Mouse (Mus musculus) heart, adult 2 months (tissue): ENCODE data around the gene Pten. TPM values are rescaled to one million over a fixed set of nuclear protein-coding genes. Genes with fewer than 3 reads are reported as not detected.
"Not testable (repeated sequence)": the region's sequence is repeated elsewhere in the genome, so short reads cannot be mapped to it uniquely, and the experiment has no call there.

Experiments
- DNase-seq, 2 experiments: peaks; one replicate each; pipeline ENCODE4 v3.0.0; 2021
- H3K27ac ChIP-seq: fragments of 200-600 bp; 2 replicates; pipeline ENCODE4 v1.8.1; 2022
- H3K27me3 ChIP-seq: fragments of 200-500 bp; 2 replicates; pipeline ENCODE4 v1.6.1; 2012; ENCODE audit warnings: mild to moderate bottlenecking, low read length, inconsistent platforms, mixed read lengths; ENCODE audit not compliant: control insufficient read depth, insufficient read depth
- H3K36me3 ChIP-seq: fragments of 200-500 bp; 2 replicates; pipeline ENCODE4 v1.6.1; 2012; ENCODE audit warnings: low read length, inconsistent platforms; ENCODE audit not compliant: control insufficient read depth, insufficient read depth
- H3K4me1 ChIP-seq: fragments of 200-500 bp; 2 replicates; pipeline ENCODE4 v1.6.1; 2011; ENCODE audit warnings: low read length; ENCODE audit not compliant: control insufficient read depth, insufficient read depth
- H3K4me3 ChIP-seq: fragments of 200-600 bp; 2 replicates; pipeline ENCODE4 v1.8.1; 2022
- H3K79me2 ChIP-seq: fragments of 200-500 bp; replicated peaks from 2 replicates; pipeline ENCODE4 v1.6.1; 2012; ENCODE audit warnings: mild to moderate bottlenecking, inconsistent platforms, low read length, moderate library complexity, mixed read lengths; ENCODE audit not compliant: control insufficient read depth, insufficient read depth
- H3K9ac ChIP-seq: fragments of 200-500 bp; 2 replicates; pipeline ENCODE4 v1.6.1; 2012; ENCODE audit warnings: low read depth, mild to moderate bottlenecking, control low read depth, inconsistent platforms, low read length, mixed read lengths
- CTCF ChIP-seq: fragments of 200-600 bp; IDR thresholded peaks from 2 replicates; pipeline ENCODE4 v1.8.1; 2022; ENCODE audit warnings: antibody characterized with exemption, mild to moderate bottlenecking, moderate library complexity
- EP300 ChIP-seq: fragments of 200-500 bp; IDR thresholded peaks from 2 replicates; pipeline ENCODE4 v1.6.1; 2011; ENCODE audit warnings: low read depth, low read length, control low read depth; ENCODE audit not compliant: insufficient read depth
- POLR2A ChIP-seq: fragments of 200-500 bp; IDR thresholded peaks from 2 replicates; pipeline ENCODE4 v1.6.1; 2011; ENCODE audit warnings: mild to moderate bottlenecking, low read depth, low read length, control low read depth; ENCODE audit not compliant: insufficient read depth
- WGBS: fragments of 180-500 bp; shearing (Covaris S2); methylation state at CpG from one replicate; pipeline ENCODE4 v1.1.7; 2018; 5-methylcytosine and 5-hydroxymethylcytosine counted together
- intact Hi-C: fragments of 180-260 bp; cut with DNase I; formaldehyde crosslinking; loops from one replicate; pipeline ENCODE4 v1.15.1; 2025
- polyA plus RNA-seq: library from polyadenylated mRNA; depleted of rRNA; stranded (reverse); fragments of >200 nt; gene quantifications from 2 replicates; pipeline ENCODE4 v1.2.3, GENCODE M21; 2012
- total RNA-seq, 2 experiments: library from RNA; stranded (reverse); gene quantifications; 2 replicates each; pipeline ENCODE4 v1.2.3; 2021

The Pten gene
- total and polyA plus RNA-seq, 3 experiments = 9.6 to 67.9 (median 59.7) TPM

DNA sequence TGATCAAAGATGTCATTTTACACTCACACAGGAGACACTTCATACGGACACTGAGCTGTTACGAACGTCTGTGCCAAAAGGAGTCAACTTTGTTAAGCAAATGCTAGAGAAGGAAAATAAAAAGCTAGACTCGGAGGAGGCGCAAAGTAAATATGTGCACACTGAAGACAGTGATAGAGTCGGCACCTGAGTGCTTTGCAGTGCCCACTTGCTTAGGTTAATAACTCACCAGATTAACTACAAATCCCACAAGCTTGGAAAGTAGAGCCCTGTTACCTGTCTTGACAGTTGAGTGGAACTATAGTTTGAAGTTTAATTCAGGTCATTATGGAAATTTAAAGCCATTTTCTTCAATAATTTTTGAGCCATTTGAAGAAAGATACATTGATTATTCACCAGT is 51.4 kb downstream of the Pten start:
- H3K4me1 ChIP-seq = no peaks in the 10 kb centered on the region; the same call in 1 of the 2 replicates
- peaks cover 5% of the 10 kb centered on the region for H3K36me3 ChIP-seq
- no peak overlapping the region for H3K4me3 ChIP-seq
- TF ChIP-seq EP300 = no peak
- no peak for TF ChIP-seq POLR2A
- no peak for TF ChIP-seq CTCF
- WGBS = 78% methylated on average over 6 of the region's 6 CpGs
- no peak overlapping the region for H3K27ac ChIP-seq
- H3K27me3 ChIP-seq = no peaks in the 10 kb centered on the region
- peaks cover 1% of the 10 kb centered on the region; the same call in 1 of the 2 replicates for H3K79me2 ChIP-seq
- no peak for DNase-seq
- intact Hi-C loops = no loop called here
- no peak overlapping the region for H3K9ac ChIP-seq

DNA sequence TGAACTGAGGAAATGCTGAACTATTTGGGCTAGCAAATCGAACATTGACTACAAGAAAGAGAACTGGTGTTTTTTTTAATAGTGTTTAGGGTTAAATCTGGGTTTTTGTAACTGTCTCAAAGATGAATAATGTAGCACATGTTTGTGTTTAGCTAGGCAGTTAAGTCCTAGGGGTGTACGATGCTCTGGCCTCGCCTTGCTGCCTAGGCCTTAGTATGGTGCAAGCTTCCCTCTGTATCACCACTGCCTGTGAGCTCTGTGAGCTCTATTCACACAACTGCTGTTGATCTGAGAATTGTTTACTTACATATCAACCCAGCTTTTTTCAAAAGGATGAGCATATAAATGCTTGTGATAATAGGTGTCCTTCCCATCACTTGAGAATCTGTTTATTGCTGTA is 51.8 kb downstream of the Pten start:
- TF ChIP-seq POLR2A (no peak), CTCF (no peak), EP300 (no peak)
- Histone ChIP-seq H3K36me3 (peaks cover 5% of the 10 kb centered on the region), H3K27ac (no peak overlapping the region), H3K4me1 (no peaks in the 10 kb centered on the region; the same call in 1 of the 2 replicates), H3K27me3 (no peaks in the 10 kb centered on the region), H3K9ac (no peak overlapping the region), H3K4me3 (no peak overlapping the region), H3K79me2 (peaks cover 1% of the 10 kb centered on the region; the same call in 1 of the 2 replicates)
- 84% methylated on average over 3 of the region's 3 CpGs for WGBS
- no peak for DNase-seq
- intact Hi-C loops = no loop called here

DNA sequence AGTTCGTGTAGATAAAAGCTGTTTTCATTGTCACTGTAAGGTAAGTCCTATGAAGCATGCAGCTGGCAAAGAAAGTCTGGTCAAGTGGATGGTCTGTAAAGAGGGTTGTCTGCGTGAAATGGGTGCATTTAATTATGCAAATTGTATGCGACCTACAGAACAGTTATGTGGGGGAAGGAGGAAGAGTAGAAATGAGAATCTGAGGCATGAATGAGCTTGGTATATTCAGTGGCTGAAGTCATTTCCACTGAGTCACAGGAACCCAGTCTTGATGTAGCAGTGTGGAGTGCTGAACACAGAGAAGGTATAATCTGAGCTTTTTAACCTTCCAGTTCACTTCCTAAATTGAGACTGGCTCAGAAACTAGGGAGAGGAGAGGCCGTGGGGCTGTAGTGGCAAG is 61.5 kb downstream of the Pten start:
- DNase-seq = no peak
- Histone ChIP-seq H3K9ac (no peak overlapping the region), H3K27ac (no peak overlapping the region), H3K27me3 (no peaks in the 10 kb centered on the region), H3K36me3 (peaks cover 20% of the 10 kb centered on the region), H3K79me2 (no peaks in the 10 kb centered on the region), H3K4me3 (no peak overlapping the region), H3K4me1 (no peaks in the 10 kb centered on the region)
- TF ChIP-seq CTCF (no peak), EP300 (no peak)
- WGBS = 85% methylated on average over 4 of the region's 4 CpGs
- intact Hi-C loops = loop anchor here (10.0 kb wide), 1 partner anchor 54 kb away; no protein-coding TSS in a partner anchor

DNA sequence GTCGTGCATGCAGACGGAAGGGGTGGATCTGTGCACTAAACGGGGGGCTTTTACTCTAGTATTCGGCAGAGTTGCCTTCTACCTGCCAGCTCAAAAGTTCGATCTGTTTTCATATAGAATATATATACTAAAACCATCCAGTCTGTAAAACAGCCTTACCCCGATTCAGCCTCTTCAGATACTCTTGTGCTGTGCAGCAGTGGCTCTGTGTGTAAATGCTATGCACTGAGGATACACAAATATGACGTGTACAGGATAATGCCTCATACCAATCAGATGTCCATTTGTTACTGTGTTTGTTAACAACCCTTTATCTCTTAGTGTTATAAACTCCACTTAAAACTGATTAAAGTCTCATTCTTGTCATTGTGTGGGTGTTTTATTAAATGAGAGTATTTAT is 65.7 kb downstream of the Pten start:
- intact Hi-C loops, DNase-seq, H3K27ac ChIP-seq, H3K36me3 ChIP-seq, H3K9ac ChIP-seq, H3K79me2 ChIP-seq, H3K4me1 ChIP-seq, H3K4me3 ChIP-seq, H3K27me3 ChIP-seq: not testable (repeated sequence)
- WGBS = no CpG with 5 or more reads among the region's 7 CpGs

DNA sequence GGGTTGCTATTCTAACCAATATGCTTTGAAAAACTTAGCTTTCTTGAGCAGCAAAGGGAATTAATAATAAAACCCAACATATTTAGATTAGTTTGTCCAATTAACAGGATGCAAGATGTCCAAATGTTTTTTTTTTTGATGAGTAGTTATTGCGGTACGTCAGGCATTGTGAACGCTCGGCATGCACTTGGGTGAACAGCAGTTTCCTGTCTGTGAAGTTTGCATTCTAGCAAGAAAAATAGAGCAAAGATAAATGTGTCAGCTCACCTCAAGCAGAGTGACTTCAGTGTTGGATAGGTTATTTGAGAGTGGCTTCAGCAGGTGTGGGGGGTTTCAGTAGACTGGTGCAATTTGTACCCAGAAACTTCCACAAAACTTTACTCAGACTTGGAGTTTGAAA is 69.3 kb downstream of the Pten start:
- Histone ChIP-seq H3K27me3 (no peaks in the 10 kb centered on the region), H3K79me2 (no peaks in the 10 kb centered on the region), H3K27ac (no peak overlapping the region), H3K4me1 (peaks cover 2% of the 10 kb centered on the region), H3K36me3 (no peaks in the 10 kb centered on the region), H3K9ac (no peak overlapping the region), H3K4me3 (no peak overlapping the region)
- no peak for DNase-seq
- TF ChIP-seq EP300 (no peak), CTCF (no peak), POLR2A (no peak)
- intact Hi-C loops = loop anchor here (5.0 kb wide), 1 partner anchor 44 kb away; no protein-coding TSS in a partner anchor
- 46% methylated on average over 4 of the region's 4 CpGs for WGBS

DNA sequence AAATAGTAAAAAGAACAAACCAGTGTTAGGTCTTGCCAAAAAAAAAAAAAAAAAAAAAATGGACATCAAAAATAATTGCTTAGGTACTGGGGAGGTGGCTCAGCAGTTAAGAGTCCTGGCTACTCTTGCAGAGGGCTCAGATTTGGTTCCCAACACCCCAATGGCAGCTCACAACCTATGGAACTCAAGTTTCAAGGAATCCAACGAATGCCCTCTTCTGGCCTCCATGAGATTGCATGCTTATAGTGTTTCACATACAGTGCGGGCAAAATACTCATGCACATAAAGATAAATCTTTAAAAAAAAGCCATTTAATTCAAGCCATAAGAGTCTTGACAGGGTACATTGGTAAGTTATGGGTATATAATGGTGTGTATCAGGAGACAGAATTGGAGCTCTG is 72.6 kb downstream of the Pten start:
- intact Hi-C loops = loop anchor here (5.0 kb wide), 1 partner anchor 48 kb away; no protein-coding TSS in a partner anchor
- DNase-seq = no peak
- TF ChIP-seq POLR2A (no peak), CTCF (peak; percentile 18; the same call in 1 of the 2 replicates), EP300 (no peak)

More for the DNA sequence above, 72.6 kb downstream of the Pten start:
- Histone ChIP-seq H3K4me3 (no peak overlapping the region), H3K79me2 (no peaks in the 10 kb centered on the region), H3K36me3 (no peaks in the 10 kb centered on the region), H3K27me3 (no peaks in the 10 kb centered on the region), H3K4me1 (peaks cover 2% of the 10 kb centered on the region), H3K27ac (no peak overlapping the region), H3K9ac (no peak overlapping the region)
- 90% methylated on average over 2 of the region's 2 CpGs for WGBS
